Mouse (Mus musculus): ENCODE data around the gene Alg14. TPM values are rescaled to one million over a fixed set of nuclear protein-coding genes. Genes with fewer than 3 reads are reported as not detected.

The Alg14 gene
- polyA plus RNA-seq, 3 experiments from 2014 or later, result 18.1 to 24.6 (median 21.3) TPM

DNA sequence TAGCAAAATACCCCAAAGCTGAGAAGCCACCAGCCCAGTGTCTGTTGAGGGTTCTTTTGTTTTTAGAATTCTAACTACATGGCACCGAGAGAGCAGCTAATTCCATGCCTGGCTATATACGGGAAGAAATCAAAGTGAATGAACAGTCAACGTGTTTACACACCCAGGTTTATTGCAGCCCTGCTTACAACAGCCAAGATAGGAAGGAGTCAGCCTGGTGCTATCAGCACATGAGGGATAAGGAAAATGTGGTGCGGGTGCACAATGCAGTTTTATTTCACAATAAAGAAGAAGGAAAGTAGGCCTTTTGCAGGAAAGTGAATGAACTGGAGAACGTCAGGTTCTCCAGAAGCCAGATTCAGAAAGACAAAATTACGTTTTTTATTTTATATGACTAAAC lies 119.9 kb downstream of the Alg14 start:
- ATAC-seq, result no peak

Other genes starting within 250 kb of the Alg14 start
- 10 to 100 TPM in 1 of 3 experiments, 1 to 10 TPM in 2; 1.5 to 11.0 (median 9.7) TPM for gene Rwdd3, start 120.1 kb upstream of the Alg14 start, polyA plus RNA-seq (2017; shearing (Covaris generic))
- gene Tmem56, start 8.7 kb upstream of the Alg14 start, polyA plus RNA-seq (2017; shearing (Covaris generic)), result not detected
- gene Cnn3, start 134.7 kb downstream of the Alg14 start, polyA plus RNA-seq (2017; shearing (Covaris generic)), result 1 to 10 TPM; 1.4 to 2.3 (median 2.1) TPM
- not detected for gene Slc44a3, start 240.6 kb downstream of the Alg14 start, polyA plus RNA-seq (2017; shearing (Covaris generic))

All from inflammation-experienced regulatory T-cells, adult 6 months (primary cell).